Mouse (Mus musculus): ENCODE measurements around the gene Etv6. TPM values are rescaled to one million over a fixed set of nuclear protein-coding genes. Genes with fewer than 3 reads are reported as not detected.

Etv6 gene
- polyA plus RNA-seq, 1 experiment from 2014 or later, result 5.3 TPM

DNA sequence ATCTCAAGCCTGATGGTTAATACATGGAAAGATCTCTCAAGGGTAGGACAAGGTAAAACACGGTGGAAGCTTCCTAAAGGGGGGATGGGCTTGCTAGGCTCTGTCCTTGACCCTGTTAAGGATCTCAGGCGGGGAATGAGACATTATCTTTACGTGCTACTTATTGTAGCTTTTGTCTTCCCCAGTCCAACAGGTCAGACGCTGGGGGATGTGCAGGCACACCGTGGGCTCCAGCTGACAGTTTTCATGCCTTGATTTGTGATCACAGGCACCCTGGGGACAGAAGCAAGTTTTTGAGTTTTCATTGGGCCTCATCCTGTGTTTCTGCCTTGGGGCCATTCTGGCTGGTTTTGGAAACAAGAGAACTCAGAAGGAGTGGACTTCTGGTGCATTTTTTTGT lies 10.6 kb downstream of the Etv6 start:
- Histone ChIP-seq H3K27ac (replicated peaks) (no peak overlapping the region), H3K4me3 (no peak overlapping the region), H3K4me1 (replicated peaks) (peaks cover 30% of the 10 kb centered on the region), H3K9ac (no peak overlapping the region), H3K36me3 (no peaks in the 10 kb centered on the region), H3K9me3 (no peaks in the 10 kb centered on the region), H3K27me3 (no peaks in the 10 kb centered on the region), H3K4me2 (no peak overlapping the region)
- WGBS, result 24% methylated on average over 5 of the region's 5 CpGs
- no peak for ATAC-seq (ENCODE audit: low FRiP score, low read depth)

DNA sequence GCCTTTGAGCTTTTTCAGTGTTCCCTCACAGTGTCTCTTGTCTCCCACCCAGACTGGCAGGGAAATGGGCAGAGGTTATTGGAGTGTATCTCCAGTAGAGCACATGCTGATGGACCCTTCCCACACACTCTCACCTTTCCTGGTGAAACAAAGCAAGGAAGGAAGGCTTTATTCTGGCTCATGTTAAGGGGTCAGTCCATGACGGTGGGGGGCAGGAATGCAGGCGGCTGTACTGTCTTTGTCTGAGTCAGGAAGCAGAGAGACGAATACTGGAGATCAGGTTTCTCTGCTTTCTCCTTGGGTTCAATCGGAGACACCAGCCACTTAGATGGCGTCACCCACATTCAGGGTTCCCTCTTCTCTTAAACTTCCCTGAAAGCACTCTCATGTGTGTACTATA lies 11.7 kb downstream of the Etv6 start:
- WGBS, result 49% methylated on average over 5 of the region's 5 CpGs
- Histone ChIP-seq H3K27ac (replicated peaks) (no peak overlapping the region), H3K27me3 (no peaks in the 10 kb centered on the region), H3K9me3 (no peaks in the 10 kb centered on the region), H3K9ac (no peak overlapping the region), H3K36me3 (no peaks in the 10 kb centered on the region), H3K4me3 (no peak overlapping the region), H3K4me1 (replicated peaks) (peaks cover 20% of the 10 kb centered on the region), H3K4me2 (no peak overlapping the region)
- no peak for ATAC-seq (ENCODE audit: low FRiP score, low read depth)

DNA sequence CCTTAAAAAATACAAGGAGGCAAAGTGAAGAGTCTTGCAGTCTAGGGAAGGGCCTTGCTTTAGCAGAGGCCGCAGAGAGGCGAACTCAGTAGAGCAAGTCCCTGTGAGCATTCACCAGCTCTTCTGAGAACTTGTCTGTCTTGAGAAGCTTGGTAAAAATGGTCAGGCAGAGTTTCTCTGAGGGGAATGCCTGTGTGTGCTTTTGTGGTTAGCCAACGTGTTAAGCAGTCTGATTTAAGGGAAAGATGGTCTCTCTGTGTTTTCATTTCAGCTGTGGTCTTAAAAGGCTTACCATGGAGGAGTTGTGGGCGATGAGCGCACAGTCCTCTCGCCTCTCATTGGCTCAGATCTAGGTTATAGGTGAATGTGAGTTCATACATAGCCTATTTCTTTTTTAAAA lies 12.5 kb downstream of the Etv6 start:
- ATAC-seq (ENCODE audit: low FRiP score, low read depth), result no peak
- Histone ChIP-seq H3K27me3 (no peaks in the 10 kb centered on the region), H3K4me3 (no peak overlapping the region), H3K4me2 (no peak overlapping the region), H3K9ac (no peak overlapping the region), H3K9me3 (no peaks in the 10 kb centered on the region), H3K36me3 (no peaks in the 10 kb centered on the region), H3K4me1 (replicated peaks) (peaks cover 20% of the 10 kb centered on the region), H3K27ac (replicated peaks) (no peak overlapping the region)
- WGBS, result 91% methylated on average over 6 of the region's 6 CpGs

DNA sequence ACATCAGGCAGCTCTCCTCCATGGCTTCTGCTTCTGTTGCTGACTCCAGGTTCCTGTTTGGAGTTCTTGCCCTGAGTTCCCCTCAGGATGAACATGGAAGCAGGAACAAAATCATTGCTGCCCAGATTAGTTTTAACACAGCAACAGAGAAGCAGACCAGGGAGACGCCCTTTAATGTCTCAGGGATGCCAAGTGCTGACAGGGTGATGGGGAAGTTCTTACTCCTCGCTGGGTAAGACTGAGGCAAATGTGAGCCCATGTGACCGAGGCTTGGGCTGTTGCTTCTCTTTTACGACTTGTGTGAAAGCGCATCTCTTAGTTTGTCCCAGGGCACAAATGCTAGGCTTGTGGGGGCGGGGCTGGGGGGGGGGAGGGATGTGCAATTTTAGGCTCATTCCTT lies 13.5 kb downstream of the Etv6 start:
- no peak overlapping the region for H3K9ac ChIP-seq
- H3K27me3 ChIP-seq, result no peaks in the 10 kb centered on the region
- no peak overlapping the region for H3K4me2 ChIP-seq
- H3K36me3 ChIP-seq, result no peaks in the 10 kb centered on the region
- no peak overlapping the region for H3K4me3 ChIP-seq
- H3K27ac ChIP-seq (replicated peaks), result no peak overlapping the region
- H3K9me3 ChIP-seq, result no peaks in the 10 kb centered on the region
- H3K4me1 ChIP-seq (replicated peaks), result peaks cover 15% of the 10 kb centered on the region
- ATAC-seq (ENCODE audit: low FRiP score, low read depth), result no peak
- 94% methylated on average over 6 of the region's 6 CpGs for WGBS

DNA sequence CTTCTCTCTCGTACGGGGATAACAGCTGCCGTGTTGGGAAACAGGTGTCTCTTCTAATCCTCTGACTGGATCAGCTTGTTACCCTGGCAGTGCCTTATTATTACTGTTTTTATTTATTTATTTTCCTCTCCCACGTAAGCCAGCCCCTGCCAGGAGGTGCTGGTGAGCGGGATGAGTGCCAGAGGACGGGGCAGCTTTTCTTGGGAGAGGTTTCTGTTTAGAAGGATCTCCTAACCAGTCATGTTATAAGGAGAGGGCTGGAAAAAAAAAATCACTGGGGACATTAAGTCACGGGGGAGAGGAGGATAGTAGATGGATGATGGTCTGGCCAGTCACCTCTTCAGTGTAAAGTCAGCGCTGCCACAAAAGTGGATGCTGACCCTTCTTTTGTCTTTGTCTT lies 15.0 kb downstream of the Etv6 start:
- no peak overlapping the region for H3K9ac ChIP-seq
- H3K27me3 ChIP-seq, result no peaks in the 10 kb centered on the region
- no peak overlapping the region for H3K4me3 ChIP-seq
- WGBS, result 81% methylated on average over 8 of the region's 8 CpGs
- H3K9me3 ChIP-seq, result no peaks in the 10 kb centered on the region
- no peak for ATAC-seq (ENCODE audit: low FRiP score, low read depth)
- H3K27ac ChIP-seq (replicated peaks), result no peak overlapping the region
- H3K4me2 ChIP-seq, result no peak overlapping the region
- H3K36me3 ChIP-seq, result no peaks in the 10 kb centered on the region
- H3K4me1 ChIP-seq (replicated peaks), result peaks cover under 1% of the 10 kb centered on the region

DNA sequence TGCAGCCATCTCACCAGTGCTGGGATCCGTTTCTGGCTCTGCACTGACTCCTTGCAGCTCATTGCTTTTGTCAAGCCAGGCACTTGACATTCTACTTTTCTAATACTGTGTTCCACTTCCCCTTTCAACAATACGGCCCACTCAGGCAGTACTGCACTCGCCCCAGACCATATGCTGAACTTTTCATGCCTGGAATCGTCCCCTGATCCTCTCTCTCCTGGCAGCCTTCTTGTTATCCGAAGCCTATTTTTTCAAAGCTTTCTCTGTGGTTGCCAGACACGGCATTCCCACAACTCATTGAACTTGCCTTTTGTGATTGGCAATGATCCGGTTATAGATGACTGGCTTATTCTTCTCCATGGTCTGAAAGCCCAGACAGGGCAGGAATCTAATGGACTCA lies 16.4 kb downstream of the Etv6 start:
- H3K4me2 ChIP-seq, result no peak overlapping the region
- H3K4me3 ChIP-seq, result no peak overlapping the region
- H3K9me3 ChIP-seq, result no peaks in the 10 kb centered on the region
- H3K9ac ChIP-seq, result no peak overlapping the region
- ATAC-seq (ENCODE audit: low FRiP score, low read depth), result 0 out of 2 replicates have a peak, but pooled peaks have one; percentile 36
- no peaks in the 10 kb centered on the region for H3K4me1 ChIP-seq (replicated peaks)
- 53% methylated on average over 7 of the region's 7 CpGs for WGBS
- no peaks in the 10 kb centered on the region for H3K27me3 ChIP-seq
- H3K27ac ChIP-seq (replicated peaks), result no peak overlapping the region
- H3K36me3 ChIP-seq, result no peaks in the 10 kb centered on the region

DNA sequence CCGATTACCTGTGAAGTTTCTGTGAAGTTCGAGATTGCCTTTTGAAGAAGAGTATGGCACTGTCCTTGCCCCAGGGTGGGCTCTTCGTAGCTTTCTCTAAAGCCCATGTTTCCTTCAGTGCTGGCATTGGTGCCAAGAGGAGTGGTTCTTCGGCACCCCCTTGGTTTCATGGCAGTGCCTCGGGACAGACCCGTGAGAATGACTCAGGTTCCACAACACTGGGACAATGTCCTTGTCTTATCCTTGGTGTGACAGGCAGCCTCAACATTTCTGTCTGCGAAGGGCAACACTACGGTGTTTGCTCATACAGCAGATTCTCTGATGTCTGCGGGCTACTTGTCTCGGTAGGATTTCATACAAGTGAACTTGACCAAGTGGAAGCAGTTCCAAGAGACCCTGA lies 17.6 kb downstream of the Etv6 start:
- 95% methylated on average over 10 of the region's 10 CpGs for WGBS
- Histone ChIP-seq H3K27ac (replicated peaks) (no peak overlapping the region), H3K9me3 (no peaks in the 10 kb centered on the region), H3K4me2 (no peak overlapping the region), H3K27me3 (no peaks in the 10 kb centered on the region), H3K9ac (no peak overlapping the region), H3K4me1 (replicated peaks) (peaks cover 8% of the 10 kb centered on the region; the same call in 1 of the 2 replicates), H3K36me3 (no peaks in the 10 kb centered on the region), H3K4me3 (no peak overlapping the region)
- ATAC-seq (ENCODE audit: low FRiP score, low read depth), result no peak

DNA sequence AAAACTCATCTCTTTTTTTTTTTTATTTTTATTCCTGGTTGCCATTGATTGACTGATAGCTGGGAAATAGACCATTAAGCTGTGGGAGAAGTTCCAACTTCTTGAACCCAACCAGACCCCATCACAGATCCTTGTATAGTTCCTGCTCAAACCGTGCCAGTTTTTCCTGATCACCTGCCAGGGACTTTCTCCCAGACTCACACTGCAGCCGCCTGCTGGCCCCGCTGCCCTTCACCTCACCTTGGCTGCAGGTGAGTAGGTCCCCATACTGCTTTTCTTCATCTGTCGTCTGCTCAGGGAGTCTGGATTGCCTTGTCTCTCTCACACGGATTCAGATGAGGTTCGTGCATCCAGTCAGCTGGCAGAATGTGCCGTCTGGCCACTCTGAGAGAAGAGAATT lies 18.1 kb downstream of the Etv6 start:
- H3K36me3 ChIP-seq, result no peaks in the 10 kb centered on the region
- H3K4me1 ChIP-seq (replicated peaks), result peaks cover 12% of the 10 kb centered on the region
- no peak overlapping the region for H3K4me3 ChIP-seq
- H3K9ac ChIP-seq, result no peak overlapping the region
- no peak overlapping the region for H3K27ac ChIP-seq (replicated peaks)
- H3K27me3 ChIP-seq, result no peaks in the 10 kb centered on the region
- 81% methylated on average over 7 of the region's 7 CpGs for WGBS
- H3K4me2 ChIP-seq, result no peak overlapping the region
- H3K9me3 ChIP-seq, result no peaks in the 10 kb centered on the region
- ATAC-seq (ENCODE audit: low FRiP score, low read depth), result no peak

DNA sequence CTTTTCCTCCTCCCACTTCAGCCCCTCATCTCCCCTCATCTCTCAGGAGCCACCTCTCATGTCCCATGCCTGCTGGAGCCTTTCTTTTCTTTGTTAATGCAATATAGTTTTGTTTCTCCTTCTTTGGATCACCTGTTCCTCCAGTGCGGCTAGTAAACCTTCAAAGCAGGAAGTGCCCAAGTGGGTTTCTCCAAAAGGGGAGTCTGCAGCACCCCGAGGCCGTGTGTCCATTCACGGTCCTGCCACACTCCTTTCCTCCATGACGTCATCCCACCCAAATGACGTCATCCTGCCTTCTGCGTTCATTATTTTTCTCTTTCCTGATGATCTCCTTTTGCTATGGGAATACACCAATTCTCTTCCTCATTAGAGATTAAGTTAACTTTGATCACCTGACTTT lies 20.1 kb downstream of the Etv6 start:
- 85% methylated on average over 7 of the region's 7 CpGs for WGBS
- Histone ChIP-seq H3K27me3 (no peaks in the 10 kb centered on the region), H3K4me1 (replicated peaks) (peaks cover 24% of the 10 kb centered on the region), H3K4me2 (no peak overlapping the region), H3K9me3 (no peaks in the 10 kb centered on the region), H3K27ac (replicated peaks) (no peak overlapping the region), H3K36me3 (no peaks in the 10 kb centered on the region), H3K4me3 (no peak overlapping the region), H3K9ac (no peak overlapping the region)
- ATAC-seq (ENCODE audit: low FRiP score, low read depth), result no peak

DNA sequence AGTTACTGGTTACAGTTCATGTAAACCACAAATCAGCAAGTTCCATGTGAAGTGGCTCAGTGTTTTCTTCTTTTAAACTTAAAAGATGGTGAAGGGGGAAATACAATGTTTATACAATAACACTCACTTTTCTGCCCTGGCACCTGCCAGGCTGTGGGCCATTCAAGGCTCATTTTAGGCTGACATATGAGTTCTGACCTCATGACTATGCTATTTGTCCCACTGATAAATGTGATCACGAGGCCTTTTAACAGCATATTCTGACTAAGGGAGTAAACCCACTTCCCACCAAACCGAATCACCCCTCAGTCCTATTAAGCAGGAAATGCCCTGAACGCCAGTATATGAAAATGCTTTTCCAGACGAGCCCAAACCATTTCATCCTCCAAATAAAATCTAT lies 23.0 kb downstream of the Etv6 start:
- 62% methylated on average over 4 of the region's 4 CpGs for WGBS
- H3K27me3 ChIP-seq, result no peaks in the 10 kb centered on the region
- no peaks in the 10 kb centered on the region for H3K36me3 ChIP-seq
- H3K27ac ChIP-seq (replicated peaks), result 0 out of 2 replicates have a peak overlapping the region, but pooled peaks have one; percentile 10
- no peaks in the 10 kb centered on the region for H3K9me3 ChIP-seq
- no peak for ATAC-seq (ENCODE audit: low FRiP score, low read depth)
- H3K4me1 ChIP-seq (replicated peaks), result peaks cover 24% of the 10 kb centered on the region
- no peak overlapping the region for H3K4me3 ChIP-seq
- H3K4me2 ChIP-seq, result no peak overlapping the region
- H3K9ac ChIP-seq, result no peak overlapping the region

DNA sequence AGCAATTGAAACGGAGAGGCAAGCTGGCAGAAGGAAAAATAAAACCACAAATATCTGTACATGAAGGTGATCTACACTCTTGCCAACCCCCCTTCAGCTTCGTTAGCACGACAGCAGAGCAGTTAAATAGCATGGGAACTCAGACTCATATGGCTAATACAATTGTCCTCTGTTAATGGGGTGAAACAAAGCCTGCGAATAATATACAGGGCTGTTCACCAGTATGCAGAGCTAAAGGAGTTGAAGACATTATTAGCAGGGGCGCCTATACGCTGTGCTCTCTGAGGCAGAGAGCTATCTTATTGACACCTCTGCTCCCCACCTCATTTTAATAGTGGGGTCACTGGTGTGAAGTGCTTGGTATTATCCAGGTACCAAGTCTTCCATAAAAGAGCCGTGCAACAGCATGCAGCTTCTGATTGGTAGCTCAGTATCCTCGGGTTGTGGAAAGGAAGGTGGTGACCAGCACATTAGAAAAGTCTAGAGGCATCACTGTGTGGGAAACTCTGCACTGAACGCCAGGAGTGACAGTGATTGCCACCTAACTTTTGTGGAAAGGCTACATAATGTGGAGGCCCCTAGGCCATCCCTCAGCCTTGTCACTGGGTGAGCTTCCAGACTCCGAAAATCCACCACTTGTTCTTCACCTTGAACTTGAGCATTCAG lies 23.5 kb downstream of the Etv6 start:
- no peak overlapping the region for H3K4me3 ChIP-seq
- H3K9ac ChIP-seq, result no peak overlapping the region
- 46% methylated on average over 10 of the region's 10 CpGs for WGBS
- H3K4me2 ChIP-seq, result no peak overlapping the region
- no peaks in the 10 kb centered on the region for H3K36me3 ChIP-seq
- H3K4me1 ChIP-seq (replicated peaks), result peaks cover 24% of the 10 kb centered on the region
- H3K27ac ChIP-seq (replicated peaks), result 0 out of 2 replicates have a peak overlapping the region, but pooled peaks have one; percentile 10
- H3K27me3 ChIP-seq, result no peaks in the 10 kb centered on the region
- H3K9me3 ChIP-seq, result no peaks in the 10 kb centered on the region
- peak; percentile 54 for ATAC-seq (ENCODE audit: low FRiP score, low read depth)

DNA sequence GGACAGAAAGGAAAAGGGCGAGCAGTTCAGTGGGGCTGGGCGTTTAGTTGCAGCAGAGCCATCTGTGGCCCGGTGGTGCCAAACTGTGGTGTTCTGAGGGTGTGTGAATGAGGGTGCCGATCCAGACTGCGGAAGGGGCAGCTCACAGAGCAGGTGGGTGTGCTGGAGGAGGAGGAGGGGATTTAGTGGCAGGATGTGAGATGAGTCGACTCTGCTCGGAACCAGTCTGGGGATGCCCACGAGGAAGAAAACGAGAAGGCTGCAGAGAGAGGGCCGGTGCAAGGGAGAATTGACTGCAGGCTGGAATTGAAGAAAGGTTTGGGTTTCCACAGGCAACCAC lies 24.0 kb downstream of the Etv6 start:
- Histone ChIP-seq H3K36me3 (no peaks in the 10 kb centered on the region), H3K9me3 (no peaks in the 10 kb centered on the region), H3K4me3 (no peak overlapping the region), H3K27me3 (no peaks in the 10 kb centered on the region), H3K9ac (no peak overlapping the region), H3K4me2 (no peak overlapping the region), H3K27ac (replicated peaks) (no peak overlapping the region), H3K4me1 (replicated peaks) (peaks cover 24% of the 10 kb centered on the region)
- WGBS, result 74% methylated on average over 10 of the region's 10 CpGs
- ATAC-seq (ENCODE audit: low FRiP score, low read depth), result no peak; the same call in 1 of the 2 replicates

DNA sequence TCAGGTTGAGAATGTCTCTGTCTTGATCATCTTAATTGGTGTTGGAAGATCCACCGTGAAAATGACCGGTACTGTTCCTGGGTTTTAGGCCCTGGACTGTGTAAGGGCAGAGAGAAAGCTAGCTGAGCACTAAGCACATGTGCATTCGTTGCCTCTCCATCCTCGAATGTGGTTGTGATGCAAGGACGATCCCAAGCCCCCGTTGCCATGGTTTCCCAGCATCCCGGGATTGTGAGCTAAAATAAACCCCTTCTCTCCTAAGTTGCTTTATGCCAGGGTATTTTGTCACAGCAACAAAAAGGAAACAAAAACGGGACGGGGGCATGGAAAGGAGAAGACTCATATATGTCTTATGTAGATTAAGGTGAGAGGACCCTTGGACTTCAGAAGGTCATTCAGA lies 24.5 kb downstream of the Etv6 start:
- Histone ChIP-seq H3K4me3 (no peak overlapping the region), H3K27me3 (no peaks in the 10 kb centered on the region), H3K9ac (no peak overlapping the region), H3K36me3 (no peaks in the 10 kb centered on the region), H3K27ac (replicated peaks) (no peak overlapping the region), H3K4me1 (replicated peaks) (peaks cover 24% of the 10 kb centered on the region), H3K9me3 (no peaks in the 10 kb centered on the region), H3K4me2 (no peak overlapping the region)
- no peak for ATAC-seq (ENCODE audit: low FRiP score, low read depth)
- whole genome bisulfite sequencing, result 61% methylated on average over 9 of the region's 9 CpGs
